ENCODE assay signal across 11 mouse cellular contexts in the genomic region with DNA sequence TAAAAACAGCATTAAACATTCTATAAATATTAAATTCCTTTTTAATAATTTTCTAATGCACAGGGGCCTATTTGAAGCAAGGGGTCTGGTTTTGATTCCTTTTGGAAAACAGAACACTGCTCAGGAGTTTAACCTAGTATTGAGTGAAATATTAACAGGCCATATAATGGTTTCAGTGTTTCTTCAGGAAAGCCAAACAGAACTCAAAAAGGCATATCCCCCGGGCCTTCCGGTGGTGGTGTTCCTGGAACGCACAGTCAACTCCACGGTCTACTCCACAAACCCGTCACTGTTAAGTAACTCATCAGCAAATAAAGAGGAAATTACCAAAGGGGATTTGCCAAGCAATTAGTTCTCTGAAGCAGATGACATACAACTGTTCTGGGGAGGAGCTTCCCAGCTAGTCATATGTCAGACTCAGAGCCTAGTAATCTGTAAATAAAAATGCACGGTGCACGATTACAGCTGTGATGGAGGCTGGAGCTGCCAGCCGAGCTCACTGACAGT. TPM values are rescaled to one million over a fixed set of nuclear protein-coding genes. Genes with fewer than 3 reads are reported as not detected.
DNase-seq lines count a peak whose midpoint lies in the region; ATAC-seq and TF ChIP-seq lines count a peak whose summit lies in the region.
"Had no signal": no experiment of that assay in that cellular context is flagged by ENCODE, and none has a peak within 500 bp of the region (broad histone marks: within the 10 kb centered on the region; RNA-seq: fewer than 3 reads in every experiment).

No protein-coding gene starts in this region.

- H3K9ac ChIP-seq in kidney, embryonic 15.5 days: no peak overlapping the region

- intact Hi-C loops in gastrocnemius, adult 2 months (cut with DNase I): no loop called here

- H3K36me3 ChIP-seq in kidney, embryonic 15.5 days: no peaks in the 10 kb centered on the region
- no peaks in the 10 kb centered on the region; the same call in 1 of the 2 replicates for H3K36me3 ChIP-seq in small intestine, adult 2 months (ENCODE audit: control insufficient read depth, insufficient read depth, low read length)

- no peak overlapping the region; the same call in 1 of the 2 replicates for H3K4me3 ChIP-seq in gastrocnemius, adult 2 months
- no peak overlapping the region for H3K4me3 ChIP-seq in kidney, embryonic 15.5 days (replicated peaks)
- no peak overlapping the region; the same call in 1 of the 2 replicates for H3K4me3 ChIP-seq in small intestine, adult 2 months (ENCODE audit: low read depth, low read length)
- H3K4me3 ChIP-seq: erythroblast, embryonic 14.5 days; heart, embryonic 10.5 days had no signal

- 22% methylated on average over 8 of the region's 8 CpGs for whole genome bisulfite sequencing in kidney, embryonic 15.5 days
- 33% methylated on average over 8 of the region's 8 CpGs for WGBS in small intestine, adult 2 months

- H3K27ac ChIP-seq in gastrocnemius, adult 2 months: peak overlapping the region; percentile 71
- H3K27ac ChIP-seq in kidney, embryonic 15.5 days: peak overlapping the region; percentile 82
- peak overlapping the region; percentile 83 for H3K27ac ChIP-seq in small intestine, adult 2 months (ENCODE audit: insufficient read depth, low read depth, low read length)
- H3K27ac ChIP-seq: heart, embryonic 10.5 days had no signal

- TF ChIP-seq POLR2A in small intestine, adult 2 months (IDR thresholded peaks at IDR 0.05; ENCODE audit: low read depth, low read length): no peak

- peaks cover 22% of the 10 kb centered on the region for H3K4me1 ChIP-seq in kidney, embryonic 15.5 days
- H3K4me1 ChIP-seq in small intestine, adult 2 months (ENCODE audit: control insufficient read depth, insufficient read depth, insufficient read length, low read length): peaks cover 14% of the 10 kb centered on the region; the same call in 1 of the 2 replicates
- H3K4me1 ChIP-seq: heart, embryonic 10.5 days had no signal

- no peak for DNase-seq in gastrocnemius, adult 2 months
- DNase-seq in gastrocnemius, postnatal 4 days (ENCODE audit: low spot score in 2 of 2): no peak
- peak; percentile 34 for DNase-seq in lung, postnatal 36 days
- no peak for DNase-seq in lung, adult 18-20 months
- DNase-seq in right cerebral cortex, adult 18-20 months: no peak
- no peak for DNase-seq in adrenal gland, adult 8-10 months
- DNase-seq: cerebellum, adult 11 months had no signal

- peak; percentile 53 for ATAC-seq in kidney, embryonic 15.5 days (replicated peaks; ENCODE audit: low FRiP score)

- H3K27me3 ChIP-seq in kidney, embryonic 15.5 days: no peaks in the 10 kb centered on the region
- H3K27me3 ChIP-seq in small intestine, adult 2 months (ENCODE audit: control insufficient read depth, insufficient read depth, low read length): no peaks in the 10 kb centered on the region

- no peaks in the 10 kb centered on the region for H3K9me3 ChIP-seq in kidney, embryonic 15.5 days (replicated peaks)
- H3K9me3 ChIP-seq: heart, embryonic 10.5 days had no signal

- H3K4me2 ChIP-seq in kidney, embryonic 15.5 days: peak overlapping the region; percentile 35

- TF ChIP-seq CTCF in gastrocnemius, adult 2 months (IDR thresholded peaks at IDR 0.05): no peak
- no peak for TF ChIP-seq CTCF in small intestine, adult 2 months (IDR thresholded peaks at IDR 0.05; ENCODE audit: extremely low read depth, insufficient read length, insufficient replicate concordance, low read depth, low read length)

RNA-seq across cellular contexts. Expression of a gene that starts 14.4 kb away (rescaled TPM):
- 10 to 100 TPM; 40.4 to 56.3 TPM for total RNA-seq in gastrocnemius, adult 2 months (2021)
- 10 to 100 TPM; 24.8 to 29.0 TPM for total RNA-seq in gastrocnemius, postnatal 4 days (2021)
- polyA plus RNA-seq in kidney, embryonic 15.5 days (2015; fragmentation: Nextera tagmentation; extraction: Ambion mirVana): 6.3 and 7.0 TPM in 2 replicates
- 9.2 and 34.9 TPM in 2 replicates for polyA plus RNA-seq in small intestine, adult 2 months (2012; rRNA removed)
- 10 to 100 TPM; 32.0 to 59.9 (median 48.1) TPM for total RNA-seq in adrenal gland, adult 8-10 months (2022)
